Mouse (Mus musculus) left cerebral cortex, adult 9 months (tissue): ENCODE data around the gene Mboat2.
A peak's percentile ranks its signal among the peaks of the same experiment; 100 is the strongest.

ENCODE experiments used
- DNase-seq, 2 experiments: peaks; one replicate each; pipeline ENCODE4 v3.0.0; 2022; ENCODE audit warnings: low spot score in 2 of 2

Mboat2 gene

GRCm38 (mm10) chr12:24830766-24831152 lies at the start of gene Mboat2:
Mboat2 (plus strand) TSS chr12:24830879.
- peak in 1 of 2 experiments; percentile 51 for DNase-seq

- DNase-seq: no peak
Observed at GRCm38 (mm10) chr12:24783735-24784134, 46.9 kb upstream of the Mboat2 start.

GRCm38 (mm10) chr12:24785882-24786281 lies 44.8 kb upstream of the Mboat2 start:
- DNase-seq: no peak

- no peak for DNase-seq
Observed at GRCm38 (mm10) chr12:24786316-24786715, 44.4 kb upstream of the Mboat2 start.

- DNase-seq: no peak
Observed at GRCm38 (mm10) chr12:24789659-24790058, 41.0 kb upstream of the Mboat2 start.

- DNase-seq: no peak
Observed at GRCm38 (mm10) chr12:24811230-24811629, 19.4 kb upstream of the Mboat2 start.

- no peak for DNase-seq
Observed at GRCm38 (mm10) chr12:24811906-24812305, 18.8 kb upstream of the Mboat2 start.

GRCm38 (mm10) chr12:24822831-24823230 lies 7.8 kb upstream of the Mboat2 start:
- no peak for DNase-seq

GRCm38 (mm10) chr12:24823636-24824354 lies 6.9 kb upstream of the Mboat2 start:
- no peak for DNase-seq

GRCm38 (mm10) chr12:24830086-24830485 lies 593 bp upstream of the Mboat2 start:
- DNase-seq: no peak

GRCm38 (mm10) chr12:24831153-24831963 lies 679 bp downstream of the Mboat2 start:
- peak; percentile 66 to 78 for DNase-seq

- DNase-seq: peak in 1 of 2 experiments; percentile 14
Observed at GRCm38 (mm10) chr12:24831964-24832427, 1.3 kb downstream of the Mboat2 start.

- no peak for DNase-seq
Observed at GRCm38 (mm10) chr12:24832438-24832837, 1.8 kb downstream of the Mboat2 start.

- DNase-seq: no peak
Observed at GRCm38 (mm10) chr12:24837947-24838346, 7.3 kb downstream of the Mboat2 start.

- DNase-seq: no peak
Observed at GRCm38 (mm10) chr12:24841115-24841879, 10.6 kb downstream of the Mboat2 start.

- no peak for DNase-seq
Observed at GRCm38 (mm10) chr12:24842299-24842910, 11.7 kb downstream of the Mboat2 start.

GRCm38 (mm10) chr12:24843395-24844072 lies 12.9 kb downstream of the Mboat2 start:
- DNase-seq: no peak

GRCm38 (mm10) chr12:24845344-24845743 lies 14.7 kb downstream of the Mboat2 start:
- no peak for DNase-seq

- no peak for DNase-seq
Observed at GRCm38 (mm10) chr12:24848107-24848506, 17.4 kb downstream of the Mboat2 start.

GRCm38 (mm10) chr12:24857354-24857753 lies 26.7 kb downstream of the Mboat2 start:
- DNase-seq: no peak

- no peak for DNase-seq
Observed at GRCm38 (mm10) chr12:24859357-24859756, 28.7 kb downstream of the Mboat2 start.
